ENCODE assay signal across 9 mouse cellular contexts in the genomic region with DNA sequence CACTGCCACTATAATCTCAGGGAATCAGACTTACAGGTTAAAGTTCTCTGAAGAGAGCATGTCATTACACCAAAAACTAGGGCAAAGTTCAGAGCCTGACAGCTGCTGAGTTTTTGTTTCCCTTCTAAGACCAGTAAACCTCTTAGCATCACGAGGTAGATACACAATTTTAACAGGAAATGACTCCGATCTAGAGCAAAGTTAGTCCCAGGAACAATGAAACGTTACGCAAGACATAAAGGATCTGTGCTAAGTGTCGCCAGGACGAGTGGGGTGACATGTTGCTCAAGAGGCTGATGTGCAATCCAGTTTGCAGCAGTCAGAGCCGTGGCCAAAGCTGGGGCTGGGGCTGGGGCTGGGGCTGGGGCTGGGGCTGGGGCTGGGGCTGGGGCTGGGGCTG. TPM values are rescaled to one million over a fixed set of nuclear protein-coding genes. Genes with fewer than 3 reads are reported as not detected.
DNase-seq lines count a peak whose midpoint lies in the region; ATAC-seq lines count a peak whose summit lies in the region.
"Had no signal": no experiment of that assay in that cellular context is flagged by ENCODE, and none has a peak within 500 bp of the region (broad histone marks: within the 10 kb centered on the region; RNA-seq: fewer than 3 reads in every experiment).

No protein-coding gene starts in this region.

- no peaks in the 10 kb centered on the region for H3K9me3 ChIP-seq in lung, embryonic 16.5 days (ENCODE audit: control insufficient read depth, low read length)
- H3K9me3 ChIP-seq in midbrain, embryonic 13.5 days = no peaks in the 10 kb centered on the region
- H3K9me3 ChIP-seq: embryonic facial prominence, embryonic 15.5 days had no signal

- 8% methylated on average over 7 of the region's 7 CpGs for WGBS in lung, embryonic 16.5 days
- WGBS in midbrain, embryonic 13.5 days = 55% methylated on average over 7 of the region's 7 CpGs

- H3K27ac ChIP-seq in lung, embryonic 16.5 days (ENCODE audit: low read length) = peak overlapping the region; percentile 82
- no peak overlapping the region for H3K27ac ChIP-seq in midbrain, embryonic 13.5 days
- H3K27ac ChIP-seq: embryonic facial prominence, embryonic 15.5 days had no signal

- no peak overlapping the region; the same call in 1 of the 2 replicates for H3K9ac ChIP-seq in lung, embryonic 16.5 days (ENCODE audit: low read length)
- no peak overlapping the region for H3K9ac ChIP-seq in midbrain, embryonic 13.5 days (replicated peaks)
- H3K9ac ChIP-seq: embryonic facial prominence, embryonic 15.5 days had no signal

- H3K4me1 ChIP-seq in lung, embryonic 16.5 days (replicated peaks; ENCODE audit: control insufficient read depth, insufficient read depth, low read length) = peaks cover 21% of the 10 kb centered on the region
- H3K4me1 ChIP-seq in midbrain, embryonic 13.5 days (replicated peaks) = no peaks in the 10 kb centered on the region
- H3K4me1 ChIP-seq: embryonic facial prominence, embryonic 15.5 days had no signal

- no peak overlapping the region for H3K4me2 ChIP-seq in lung, embryonic 16.5 days (ENCODE audit: low read depth, low read length)
- H3K4me2 ChIP-seq in midbrain, embryonic 13.5 days (replicated peaks) = no peak overlapping the region
- H3K4me2 ChIP-seq: embryonic facial prominence, embryonic 15.5 days had no signal

- no peaks in the 10 kb centered on the region for H3K36me3 ChIP-seq in lung, embryonic 16.5 days (ENCODE audit: control insufficient read depth, insufficient read depth, low read length)
- H3K36me3 ChIP-seq in midbrain, embryonic 13.5 days = no peaks in the 10 kb centered on the region
- H3K36me3 ChIP-seq: embryonic facial prominence, embryonic 15.5 days had no signal

- no peak overlapping the region for H3K4me3 ChIP-seq in lung, embryonic 16.5 days (ENCODE audit: low read length)
- no peak overlapping the region for H3K4me3 ChIP-seq in midbrain, embryonic 13.5 days (replicated peaks)
- H3K4me3 ChIP-seq: embryonic facial prominence, embryonic 15.5 days had no signal

- H3K27me3 ChIP-seq in lung, embryonic 16.5 days (ENCODE audit: control insufficient read depth, insufficient read depth, low read depth, low read length) = no peaks in the 10 kb centered on the region
- H3K27me3 ChIP-seq in midbrain, embryonic 13.5 days = no peaks in the 10 kb centered on the region
- H3K27me3 ChIP-seq: embryonic facial prominence, embryonic 15.5 days had no signal

- ATAC-seq in hematopoietic stem cell, adult 5-6 weeks (replicated peaks in 1 of 2; ENCODE audit: insufficient read depth in 1 of 2, low FRiP score in 2 of 2, low TSS enrichment in 1 of 2, low read depth in 1 of 2, poor library complexity in 2 of 2, severe bottlenecking in 2 of 2) = peak; percentile 55 to 90; a peak in 2 of 4 replicates
- ATAC-seq in lung, embryonic 16.5 days (ENCODE audit: low read depth) = peak; percentile 82
- no peak for ATAC-seq in midbrain, embryonic 13.5 days

- DNase-seq in thymus, postnatal 0 days (ENCODE audit: low spot score) = peak; percentile 80
- no peak for DNase-seq in thymus, postnatal 36 days
- DNase-seq in yolk sac, embryonic 10.5 days (ENCODE audit: low spot score) = peak; percentile 79
- no peak for DNase-seq in frontal cortex, postnatal 25 days (ENCODE audit: low spot score in 2 of 2)
- DNase-seq in cerebellum, postnatal 14 days = no peak

RNA-seq across cellular contexts. Expression of a gene that starts 20.3 kb away (rescaled TPM):
- polyA plus RNA-seq in thymus, postnatal 0 days (2015; fragmentation: Nextera tagmentation; extraction: Ambion mirVana) = 63.0 and 71.7 TPM in 2 replicates
- 35.1 and 64.9 TPM in 2 replicates for total RNA-seq in hematopoietic stem cell, adult 5-6 weeks (2017)
- 152 and 162 TPM in 2 replicates for polyA plus RNA-seq in lung, embryonic 16.5 days (2015; fragmentation: Nextera tagmentation; extraction: Ambion mirVana)
- polyA plus RNA-seq in midbrain, embryonic 13.5 days (2015; fragmentation: Nextera tagmentation; extraction: Ambion mirVana) = 40.3 and 41.8 TPM in 2 replicates

RNA-seq across cellular contexts. Expression of a gene that starts 58.2 kb away (rescaled TPM):
- 4.6 and 6.3 TPM in 2 replicates for polyA plus RNA-seq in thymus, postnatal 0 days (2015; fragmentation: Nextera tagmentation; extraction: Ambion mirVana)
- total RNA-seq in hematopoietic stem cell, adult 5-6 weeks (2017) = 36.0 and 40.0 TPM in 2 replicates
- 6.6 and 7.5 TPM in 2 replicates for polyA plus RNA-seq in lung, embryonic 16.5 days (2015; fragmentation: Nextera tagmentation; extraction: Ambion mirVana)
- 3.5 and 5.6 TPM in 2 replicates for polyA plus RNA-seq in midbrain, embryonic 13.5 days (2015; fragmentation: Nextera tagmentation; extraction: Ambion mirVana)

Comparison
In these comparisons a context has a peak if more than half of its experiments do, and no peak if none do; other contexts are left out.
1. DNase-seq: peak in thymus, postnatal 0 days (single experiment) and yolk sac, embryonic 10.5 days (single experiment); none in thymus, postnatal 36 days (0 of 2), frontal cortex, postnatal 25 days (0 of 2) and cerebellum, postnatal 14 days (0 of 2).